Mouse (Mus musculus): ENCODE results near the gene U2af2.

The U2af2 gene

DNA sequence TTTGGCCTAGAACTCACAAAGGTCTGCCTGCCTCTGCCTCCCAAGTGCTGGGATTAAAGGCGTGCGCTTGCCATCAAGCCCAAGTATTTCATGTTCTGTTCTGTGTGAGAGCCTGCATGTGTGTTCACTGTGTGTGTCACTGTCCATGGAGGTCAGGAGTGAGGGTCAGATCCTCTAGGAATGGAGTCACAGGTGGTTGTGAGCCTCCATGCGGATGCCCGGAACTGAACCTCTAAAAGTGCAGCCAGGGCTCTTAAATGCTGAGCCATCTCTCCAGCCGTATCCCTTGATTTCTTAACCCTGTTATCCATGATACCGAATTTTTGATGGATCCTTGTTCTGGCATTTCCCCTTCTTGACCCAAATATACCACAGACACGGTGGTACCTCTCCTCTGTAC, 24.9 kb upstream of the U2af2 start:
- no peak for DNase-seq (ENCODE audit: extremely low read depth, low read depth)

DNA sequence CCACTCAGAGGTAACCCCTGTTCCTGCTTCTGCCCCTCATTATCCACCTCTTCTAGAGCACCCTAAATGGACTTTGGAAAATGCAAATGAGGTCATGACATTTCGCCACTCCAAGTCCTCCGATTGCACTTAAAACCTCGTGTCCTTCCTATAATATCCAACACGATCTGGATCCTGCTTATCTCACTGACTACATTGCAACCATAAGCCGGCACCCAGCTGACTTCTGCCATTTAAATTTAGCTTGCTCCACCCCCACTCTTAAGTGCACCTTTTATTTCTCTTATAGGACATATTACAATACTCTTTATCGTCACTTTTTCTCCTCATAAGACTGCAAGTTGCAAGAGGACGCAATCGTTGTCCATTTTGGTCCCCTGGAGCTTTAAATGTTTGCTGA, 24.5 kb upstream of the U2af2 start:
- DNase-seq (ENCODE audit: extremely low read depth, low read depth), result no peak

DNA sequence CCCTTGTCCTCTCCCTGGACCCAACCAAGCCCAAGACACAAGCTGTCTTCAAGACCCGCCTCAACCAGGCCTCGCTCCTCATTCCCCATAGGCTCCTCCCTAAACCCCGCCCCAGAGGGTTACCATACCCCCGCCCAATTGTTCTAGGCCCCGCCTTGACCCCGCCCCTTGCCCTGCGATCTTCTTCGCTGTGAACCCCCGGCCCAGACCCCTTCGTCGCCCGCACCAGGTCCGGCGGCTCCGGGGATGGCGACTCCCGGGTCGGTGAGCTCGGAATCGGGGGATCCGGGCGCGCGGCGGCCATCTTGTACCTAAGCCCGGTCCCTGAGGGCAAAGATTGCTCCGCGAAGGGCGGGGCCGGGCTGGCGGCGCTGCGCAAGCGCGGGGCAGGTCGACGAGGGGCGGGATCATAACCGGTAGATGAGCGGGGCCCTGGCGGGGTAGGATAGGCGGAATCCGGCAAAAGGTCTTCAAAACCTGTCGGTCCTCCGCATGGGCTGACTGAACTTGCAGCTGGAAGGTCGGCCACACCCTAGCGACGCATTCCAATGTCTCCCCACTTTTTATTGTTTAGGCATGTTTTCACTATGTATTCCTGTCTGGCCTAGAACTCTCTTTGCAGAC, 23.7 kb upstream of the U2af2 start, which contains the start of gene Zfp784:
Gene Zfp784, minus strand, starts transcription at position 338 of the 624 bp plus-strand sequence.
- DNase-seq (ENCODE audit: extremely low read depth, low read depth), result peak; percentile 76

DNA sequence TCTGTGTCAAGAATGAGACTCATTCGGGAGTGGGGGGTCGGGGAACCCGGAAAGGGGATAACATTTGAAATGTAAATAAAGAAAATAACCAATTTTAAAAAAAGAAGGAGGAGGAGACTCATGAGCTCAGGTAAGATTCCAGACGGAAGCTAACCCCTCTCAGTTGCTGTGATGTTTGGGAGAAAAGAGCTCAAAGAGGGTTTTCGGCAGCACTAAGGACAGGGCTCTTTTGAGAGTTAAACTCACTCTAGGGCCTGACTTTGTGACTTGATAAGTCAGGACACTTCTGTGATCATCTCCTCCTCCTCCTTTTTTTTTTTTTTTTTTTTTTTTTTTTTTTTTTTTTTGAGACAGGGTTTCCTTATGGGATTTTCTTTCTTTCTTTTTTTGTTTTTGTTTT, 23.0 kb upstream of the U2af2 start:
- no peak for DNase-seq (ENCODE audit: extremely low read depth, low read depth)

DNA sequence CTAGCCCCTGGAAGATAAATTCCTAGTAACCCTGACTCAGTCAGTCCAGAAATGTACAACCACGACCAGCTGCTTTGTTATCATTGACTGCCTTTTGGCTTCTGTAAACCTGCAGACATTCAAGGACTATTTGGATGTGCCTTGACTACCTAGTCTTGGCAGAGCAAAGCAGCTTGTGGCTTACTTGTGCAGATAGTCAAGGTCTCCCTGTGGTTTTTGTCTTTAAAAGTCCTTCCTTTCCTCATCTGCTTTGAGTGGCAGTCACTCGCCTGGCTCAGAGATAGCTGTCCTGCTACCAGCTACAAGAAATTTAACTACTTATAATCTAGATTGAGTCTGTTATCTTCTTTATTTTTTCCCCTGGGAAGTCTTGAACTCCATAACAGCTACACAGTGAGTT, 17.0 kb upstream of the U2af2 start:
- no peak for DNase-seq (ENCODE audit: extremely low read depth, low read depth)

DNA sequence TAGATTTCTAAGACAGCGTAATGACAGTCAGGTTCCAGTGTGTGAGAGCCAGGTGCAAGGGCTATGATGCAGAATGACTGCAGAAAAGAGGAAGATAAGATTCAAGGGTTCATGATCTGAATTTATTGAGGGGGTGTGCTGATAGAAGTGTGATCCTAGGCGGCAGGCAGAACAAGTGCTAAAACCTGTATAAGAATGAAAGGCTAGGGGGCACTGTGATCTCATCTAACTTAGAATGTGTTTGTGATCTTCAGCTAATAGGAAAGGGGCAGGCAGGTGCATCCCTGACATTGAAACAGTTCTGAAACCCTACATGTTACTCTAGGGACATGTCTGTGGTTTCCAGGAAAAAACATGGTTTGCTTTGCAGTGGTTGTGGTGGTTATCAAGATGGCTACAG, 15.8 kb upstream of the U2af2 start:
- no peak for DNase-seq (ENCODE audit: extremely low read depth, low read depth)

DNA sequence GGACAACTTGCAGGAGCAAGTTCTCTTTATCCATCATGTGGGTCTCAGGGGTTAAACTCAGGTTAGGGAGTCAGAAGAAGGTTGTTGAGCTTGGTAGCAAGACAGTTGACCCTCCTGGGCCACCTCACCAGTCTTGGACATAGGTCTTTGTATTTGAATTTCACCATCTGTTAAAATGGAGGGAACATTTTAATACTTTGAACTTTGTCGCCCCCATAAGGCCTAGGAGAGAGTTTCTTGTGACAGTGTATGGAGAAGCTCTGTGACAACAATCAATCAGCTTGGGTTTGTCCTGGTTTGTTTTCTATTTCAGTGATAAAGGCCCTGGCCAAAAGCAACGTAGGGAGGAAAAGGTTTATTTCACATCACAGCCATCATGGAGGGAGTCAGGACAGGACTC, 14.6 kb upstream of the U2af2 start:
- DNase-seq (ENCODE audit: extremely low read depth, low read depth), result no peak

DNA sequence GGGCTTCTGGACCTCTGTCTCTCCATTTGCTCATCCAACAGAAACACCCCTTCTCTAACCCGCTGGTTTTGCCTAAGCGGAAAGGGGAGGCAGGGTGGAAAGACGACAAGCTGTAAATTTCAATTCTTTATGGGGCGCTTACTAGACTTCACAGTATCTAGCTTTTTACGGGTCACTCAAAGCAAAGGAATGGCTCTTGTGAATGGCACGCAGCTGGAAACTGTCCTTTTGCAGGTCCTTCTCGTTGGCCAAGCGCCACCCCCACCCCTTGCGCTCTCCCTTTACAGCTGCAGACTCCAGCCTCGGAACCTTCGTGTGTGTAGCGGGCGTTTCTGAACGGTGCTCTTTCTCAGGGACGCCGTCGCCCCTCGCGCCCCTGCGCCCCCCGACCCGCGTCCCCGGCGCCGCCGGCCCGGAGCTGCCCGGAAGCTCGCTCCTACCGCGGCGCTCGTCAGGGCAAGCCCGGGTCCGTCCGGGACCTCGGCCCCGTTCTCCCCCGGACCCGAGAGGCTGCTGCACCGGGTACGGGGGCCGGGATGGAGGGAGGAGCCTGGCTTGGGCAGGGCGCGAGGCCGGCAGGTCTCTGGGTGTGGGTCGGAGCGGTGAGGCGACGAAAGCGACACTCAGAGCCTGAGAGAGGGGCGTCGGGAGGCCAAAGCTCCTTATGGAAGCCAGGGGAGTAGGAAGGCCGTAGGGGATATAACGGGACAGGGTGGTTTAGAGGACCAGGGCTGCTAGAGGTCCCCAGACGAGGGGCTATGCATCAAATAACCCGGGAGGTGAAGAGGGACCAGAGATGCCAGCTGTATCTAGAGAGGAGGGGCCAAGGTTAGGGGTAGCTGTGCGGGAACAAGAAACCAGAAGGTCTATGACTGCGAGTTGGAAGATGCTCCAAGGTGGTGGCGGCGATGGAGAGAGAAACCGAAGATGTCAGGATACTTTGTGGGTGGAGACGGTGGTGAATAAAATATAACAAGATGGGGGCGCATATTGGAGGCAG, 10.4 kb upstream of the U2af2 start, which contains the start of gene Zfp580:
Gene Zfp580, plus strand, starts transcription at position 346 of the 1,000 bp plus-strand sequence.
- DNase-seq (ENCODE audit: extremely low read depth, low read depth), result no peak

DNA sequence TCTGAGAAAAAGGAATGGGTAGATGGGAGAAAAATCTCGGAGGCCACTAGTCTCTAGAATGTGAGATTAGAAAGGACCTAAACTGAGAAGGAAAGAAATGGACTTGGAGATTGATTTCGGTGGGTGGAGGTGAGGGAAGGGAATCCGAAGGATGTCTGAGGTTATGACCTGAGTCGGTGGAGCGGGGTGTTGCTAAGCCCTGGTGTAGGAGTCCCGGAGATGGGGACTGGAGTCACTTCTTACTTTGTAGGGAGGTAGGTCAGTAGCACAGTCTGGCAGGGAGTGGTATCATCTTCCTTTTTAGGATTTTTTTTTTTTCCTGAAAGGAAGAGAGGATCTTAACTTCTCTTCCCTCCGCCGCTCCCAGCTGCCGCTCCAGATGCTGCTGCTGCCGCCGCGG, 9.5 kb upstream of the U2af2 start:
- DNase-seq (ENCODE audit: extremely low read depth, low read depth), result no peak

DNA sequence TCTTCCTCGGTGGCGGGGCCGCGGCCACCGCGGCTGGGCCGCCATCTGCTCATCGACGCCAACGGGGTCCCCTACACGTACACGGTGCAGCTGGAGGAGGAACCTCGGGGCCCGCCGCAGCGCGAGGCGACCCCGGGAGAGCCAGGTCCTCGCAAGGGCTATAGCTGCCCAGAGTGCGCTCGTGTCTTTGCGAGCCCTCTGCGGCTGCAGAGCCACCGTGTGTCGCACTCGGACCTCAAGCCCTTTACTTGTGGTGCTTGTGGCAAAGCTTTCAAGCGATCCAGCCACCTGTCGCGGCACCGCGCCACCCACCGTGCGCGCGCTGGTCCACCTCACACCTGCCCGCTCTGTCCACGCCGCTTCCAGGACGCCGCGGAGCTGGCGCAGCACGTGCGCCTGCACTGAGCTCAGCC, 9.0 kb upstream of the U2af2 start:
- no peak for DNase-seq (ENCODE audit: extremely low read depth, low read depth)

DNA sequence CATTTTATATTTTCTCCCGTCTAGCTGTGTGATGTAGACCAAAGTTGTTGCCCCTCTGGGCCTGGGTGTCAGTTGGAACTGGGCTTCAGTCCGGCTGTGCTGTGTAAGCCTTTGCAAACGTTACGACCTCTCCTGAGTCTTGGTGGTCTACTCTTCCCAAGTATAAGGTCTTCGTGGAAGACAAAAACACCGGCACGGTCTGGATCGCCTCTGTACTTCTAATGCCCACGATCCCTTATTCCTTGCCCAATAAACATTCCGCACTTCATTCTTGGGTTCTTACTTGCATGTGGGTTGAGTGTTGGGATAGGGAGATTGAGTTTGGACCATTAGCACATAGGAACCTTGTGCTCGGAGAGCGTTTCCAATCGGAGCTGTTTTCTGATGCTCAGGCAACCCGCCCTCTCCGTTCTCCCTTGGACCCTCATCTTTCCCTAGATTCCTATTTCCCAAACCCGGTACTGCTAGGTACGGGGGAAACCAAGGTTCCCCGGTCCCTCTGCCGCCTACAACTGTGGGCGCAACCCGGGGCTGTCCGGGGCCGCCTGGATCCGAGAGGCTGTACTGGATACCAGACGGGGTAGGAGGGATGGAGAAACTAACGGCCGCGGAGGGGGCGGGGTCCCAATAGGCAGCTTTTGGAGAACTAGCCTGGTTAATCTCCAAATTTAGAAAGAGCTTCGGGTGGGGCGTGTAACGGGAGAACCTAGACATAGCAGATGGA, 8.3 kb upstream of the U2af2 start:
- no peak for DNase-seq (ENCODE audit: extremely low read depth, low read depth)

DNA sequence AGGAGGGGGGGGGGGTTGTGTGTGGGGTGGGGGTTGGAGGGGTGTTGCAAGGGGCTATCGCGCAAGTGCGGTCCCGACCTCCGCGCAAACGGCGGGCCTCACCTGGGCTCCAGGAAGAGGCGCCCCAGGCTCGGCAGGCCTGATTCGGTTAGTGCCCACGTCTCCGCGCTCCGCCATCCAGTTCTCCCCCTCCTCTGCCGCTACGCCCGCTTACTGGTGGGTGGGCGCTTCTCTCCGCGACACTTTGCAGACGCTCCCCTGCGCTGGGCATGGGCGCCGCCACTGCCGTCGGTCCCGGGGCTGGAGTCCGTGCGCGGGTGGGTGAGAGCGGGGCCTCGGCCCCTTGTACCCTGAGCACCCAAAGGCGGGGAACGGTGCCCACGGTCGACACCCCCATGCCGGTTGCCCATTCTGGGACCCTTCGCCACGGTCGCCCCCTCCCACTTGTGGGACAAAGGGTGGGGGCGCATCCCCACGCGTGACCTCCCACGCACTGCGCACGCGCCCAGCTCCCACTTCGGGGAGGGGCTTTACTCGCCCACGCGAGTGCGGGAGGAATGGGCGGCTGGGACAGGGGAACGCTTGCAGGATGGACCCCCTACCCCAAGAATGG, 5.2 kb upstream of the U2af2 start:
- no peak for DNase-seq (ENCODE audit: extremely low read depth, low read depth)

DNA sequence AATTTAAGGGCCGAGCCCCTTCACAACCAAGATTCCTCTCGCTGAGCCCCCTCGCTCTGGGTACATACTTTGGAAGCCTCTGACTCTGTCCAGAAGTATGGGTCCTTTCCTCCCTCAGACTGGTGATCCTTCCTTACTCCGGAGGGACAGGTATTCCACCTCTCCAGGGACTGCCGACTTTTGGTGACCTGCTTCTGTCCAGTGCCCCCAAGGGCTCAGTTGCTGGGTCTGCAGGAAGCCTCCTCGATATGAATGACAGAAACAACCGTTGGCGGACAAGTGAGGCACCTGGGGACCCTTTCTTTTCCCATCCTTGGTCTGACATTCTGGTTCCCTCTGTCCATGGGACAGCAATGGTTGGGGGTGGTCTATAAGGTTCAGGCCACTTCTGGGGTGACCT, 4.6 kb upstream of the U2af2 start:
- no peak for DNase-seq (ENCODE audit: extremely low read depth, low read depth)

DNA sequence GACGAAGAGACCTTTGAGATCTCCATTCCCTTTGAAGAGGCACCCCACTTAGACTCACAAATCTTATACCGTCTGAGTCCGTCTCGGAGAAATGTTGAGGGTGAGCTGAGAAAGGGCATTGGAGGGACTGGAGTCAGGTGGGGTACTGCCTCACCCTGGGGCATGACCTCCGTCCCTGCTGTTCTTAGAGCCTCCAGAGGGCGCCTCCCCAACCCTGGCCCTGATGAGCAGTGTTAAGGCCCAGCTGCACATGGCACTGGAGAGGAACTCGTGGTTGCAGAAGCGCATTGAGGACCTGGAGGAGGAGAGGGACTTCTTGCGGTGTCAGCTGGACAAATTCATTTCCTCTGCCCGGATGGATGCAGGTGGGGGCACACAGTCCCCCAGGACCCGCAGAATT, 4.1 kb upstream of the U2af2 start:
- DNase-seq (ENCODE audit: extremely low read depth, low read depth), result no peak

DNA sequence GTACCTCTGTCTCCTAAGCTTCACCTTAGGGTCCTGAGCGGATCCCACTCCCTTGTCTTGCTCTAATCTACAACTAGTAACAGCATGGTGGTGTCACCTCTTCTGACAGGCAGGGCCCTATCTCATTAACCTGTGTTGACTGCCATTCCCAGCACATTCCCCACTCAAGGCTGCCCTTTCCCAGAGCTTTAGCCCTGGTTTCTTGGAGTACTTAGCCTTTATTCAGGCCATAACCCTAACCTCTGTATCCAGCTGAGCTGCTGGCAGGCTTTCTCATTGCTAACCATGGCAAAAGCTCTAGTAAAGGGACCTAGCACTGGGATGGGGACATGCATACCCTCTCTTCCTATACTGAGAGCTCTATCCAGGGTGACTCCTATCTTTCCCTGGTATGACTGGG, 3.3 kb upstream of the U2af2 start:
- DNase-seq (ENCODE audit: extremely low read depth, low read depth), result no peak

DNA sequence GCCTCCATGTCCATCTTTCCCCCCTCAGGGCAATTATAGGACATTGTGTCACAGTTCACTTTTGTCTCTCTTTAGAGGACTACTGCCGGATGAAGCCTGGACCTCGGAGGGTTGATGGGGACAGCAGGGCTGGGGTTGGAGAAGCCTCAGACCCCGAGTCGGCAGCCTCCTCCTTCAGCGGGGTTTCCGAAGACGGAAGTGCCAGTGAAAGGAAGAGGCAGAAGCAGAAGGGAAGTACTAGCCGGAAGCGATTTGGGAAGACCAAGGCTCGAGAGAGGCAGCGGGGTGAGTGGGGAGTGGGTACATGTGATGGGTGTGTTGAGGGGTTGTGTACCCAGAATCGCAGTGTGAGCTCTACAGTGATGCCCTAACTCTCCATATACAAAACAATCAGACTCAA, 2.5 kb upstream of the U2af2 start:
- no peak for DNase-seq (ENCODE audit: extremely low read depth, low read depth)

DNA sequence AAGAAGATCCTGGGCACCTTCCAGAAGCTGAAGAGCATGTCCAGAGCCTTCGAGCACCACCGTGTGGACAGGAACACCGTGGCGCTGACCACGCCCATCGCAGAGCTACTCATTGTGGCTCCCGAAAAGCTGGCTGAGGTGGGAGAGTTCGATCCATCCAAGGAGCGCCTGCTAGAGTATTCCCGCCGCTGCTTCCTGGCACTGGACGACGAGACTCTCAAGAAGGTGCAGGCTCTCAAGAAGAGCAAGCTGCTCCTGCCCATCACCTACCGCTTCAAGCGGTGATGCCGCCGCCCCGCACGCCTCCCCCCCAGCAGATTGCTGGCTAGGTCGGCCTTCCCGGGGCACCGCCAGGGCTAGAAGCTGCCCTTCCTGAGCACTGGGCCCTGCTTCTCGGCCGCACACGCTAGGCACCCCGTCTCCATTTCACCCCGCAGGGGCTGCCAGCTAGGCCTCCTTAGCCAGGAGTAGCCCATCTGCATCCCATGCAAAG, 1.7 kb upstream of the U2af2 start:
- no peak for DNase-seq (ENCODE audit: extremely low read depth, low read depth)

DNA sequence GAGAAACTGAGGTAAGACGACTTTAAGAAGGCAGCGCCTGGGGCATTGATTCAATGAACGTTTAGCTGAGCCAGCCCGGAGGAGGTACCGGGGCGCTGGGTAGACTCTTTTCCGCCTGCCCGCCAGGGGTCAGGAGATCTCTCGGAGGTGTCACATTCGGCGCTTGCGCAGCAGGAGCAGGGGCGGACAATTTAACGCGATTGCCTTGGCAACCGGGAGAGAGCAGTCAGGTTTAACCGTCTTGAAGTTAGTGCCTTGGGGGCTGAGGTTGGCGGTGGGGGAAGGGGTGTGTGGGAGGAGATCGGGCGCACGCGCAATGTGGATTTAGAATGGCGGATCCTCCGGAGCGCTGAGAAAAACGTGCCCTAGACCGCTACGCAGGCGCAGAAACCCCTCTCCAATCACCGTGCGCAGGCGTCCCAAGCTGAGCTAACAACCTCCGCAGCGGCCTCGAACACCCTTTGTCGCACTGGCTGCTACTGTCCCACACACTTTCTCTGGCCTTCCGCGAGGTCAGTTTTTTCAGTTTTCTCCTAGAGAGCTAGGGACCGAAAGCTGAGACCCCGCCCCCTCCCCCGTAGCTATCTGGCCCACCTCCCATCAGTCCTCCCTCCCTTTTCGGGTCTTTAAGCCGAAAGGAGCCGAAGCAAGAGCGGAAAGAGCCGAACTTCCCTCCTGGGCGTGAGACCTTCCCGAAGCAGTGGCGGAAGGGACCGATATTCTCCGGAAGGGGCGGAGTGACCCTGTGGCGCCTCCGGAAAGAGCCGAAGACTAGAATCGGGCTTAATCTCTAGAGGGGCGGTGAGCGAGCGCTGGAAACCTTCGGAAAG, 784 bp upstream of the U2af2 start:
- DNase-seq (ENCODE audit: extremely low read depth, low read depth), result peak; percentile 91

DNA sequence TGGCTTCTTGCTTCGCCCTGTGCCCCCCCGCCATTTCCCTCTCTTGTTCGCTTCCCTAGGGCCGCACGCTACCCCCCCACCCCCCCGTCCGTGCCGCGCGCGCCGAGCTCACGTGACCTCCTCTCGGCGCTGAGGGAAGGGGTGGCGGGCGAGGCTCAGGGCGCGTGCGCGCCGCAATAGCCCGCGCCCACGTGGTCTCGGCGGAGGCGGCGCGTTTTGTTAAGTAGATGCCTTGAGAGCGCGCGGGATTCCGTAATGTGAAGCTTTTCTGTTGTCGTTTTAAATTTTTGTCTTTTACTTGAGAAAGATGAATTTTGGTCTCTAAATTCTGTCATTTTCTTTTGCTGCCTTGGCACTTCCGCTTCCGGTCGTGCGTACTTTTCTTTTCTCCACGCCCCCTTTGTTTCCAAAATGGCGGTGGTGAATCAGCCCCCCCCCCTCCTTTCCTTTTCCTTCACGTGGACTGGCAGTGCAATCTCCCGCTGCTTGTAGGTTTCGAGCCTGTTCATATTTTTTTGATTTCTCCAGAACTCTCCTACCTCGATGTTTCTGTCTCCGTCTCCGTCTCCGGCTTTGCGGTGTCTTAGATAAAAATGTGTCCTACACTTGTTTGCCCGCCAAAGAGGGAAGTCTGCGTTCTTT, 538 bp downstream of the U2af2 start:
- DNase-seq (ENCODE audit: extremely low read depth, low read depth), result peak; percentile 76

DNA sequence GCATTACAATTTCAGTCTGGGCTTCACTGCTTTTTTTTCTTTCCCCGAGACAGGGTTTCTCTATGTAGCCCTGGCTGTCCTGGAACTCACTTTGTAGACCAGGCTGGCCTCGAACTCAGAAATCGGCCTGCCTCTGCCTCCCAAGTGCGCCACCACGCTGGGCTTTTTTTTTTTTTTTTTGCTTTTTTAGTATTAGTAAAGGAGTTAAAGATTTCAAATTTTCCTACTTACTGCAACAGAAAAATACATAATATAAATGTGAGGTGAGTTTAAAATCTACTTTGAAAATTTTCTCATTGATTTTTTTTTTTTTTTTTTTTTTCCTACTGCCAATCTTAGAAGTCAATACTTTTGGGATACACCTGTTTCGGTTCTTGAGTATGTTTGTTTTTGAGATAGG, 2.9 kb downstream of the U2af2 start:
- no peak for DNase-seq (ENCODE audit: extremely low read depth, low read depth)
